Mouse (Mus musculus): Measurements from ENCODE around the gene Olfr20.
"Not testable (repeated sequence)": the region's sequence is repeated elsewhere in the genome, so short reads cannot be mapped to it uniquely, and the experiment has no call there.

The Olfr20 gene

DNA sequence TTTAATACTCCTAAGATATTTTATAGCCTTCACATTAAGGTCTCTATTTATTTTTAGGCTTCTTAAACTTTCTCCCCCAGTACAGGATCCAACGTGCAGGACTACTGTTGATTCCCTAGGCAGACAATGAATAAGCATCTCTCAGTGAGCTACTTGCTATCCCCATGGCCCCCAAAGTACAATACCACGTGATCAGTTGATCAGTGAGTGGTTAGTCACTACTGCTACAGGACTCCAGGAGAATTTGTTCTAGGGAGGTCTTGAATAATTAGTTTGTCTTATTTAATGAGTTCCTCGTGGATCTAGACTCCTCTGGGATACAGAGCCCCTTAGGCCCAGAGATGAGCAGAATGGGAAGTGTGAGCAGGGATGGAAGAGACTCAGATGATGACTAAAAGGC lies at the start of gene Olfr20:
Gene Olfr20 (plus strand): TSS at position 301 of the 400 bp plus-strand sequence.
- no peak for DNase-seq (ENCODE audit: low read depth, low spot score)

DNA sequence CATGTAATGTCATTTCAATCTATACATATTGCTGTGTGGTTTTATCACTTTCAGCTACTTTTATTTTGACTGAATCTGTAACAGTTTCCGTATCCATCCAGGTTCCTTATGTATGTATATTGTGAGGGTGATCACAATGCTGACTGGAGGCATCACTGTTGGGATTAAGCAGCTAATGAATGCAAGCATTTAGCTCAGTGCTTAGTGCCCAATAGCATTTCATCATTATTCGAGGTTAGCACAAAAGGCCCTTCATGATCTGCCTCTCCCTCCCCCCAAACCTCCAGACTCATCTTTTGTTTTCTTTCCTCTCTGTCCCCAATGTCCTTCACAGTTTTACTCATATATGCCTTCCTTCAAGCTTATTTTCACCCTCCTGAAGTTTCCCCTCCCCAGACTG lies 47.5 kb upstream of the Olfr20 start:
- DNase-seq (ENCODE audit: low read depth, low spot score): no peak

DNA sequence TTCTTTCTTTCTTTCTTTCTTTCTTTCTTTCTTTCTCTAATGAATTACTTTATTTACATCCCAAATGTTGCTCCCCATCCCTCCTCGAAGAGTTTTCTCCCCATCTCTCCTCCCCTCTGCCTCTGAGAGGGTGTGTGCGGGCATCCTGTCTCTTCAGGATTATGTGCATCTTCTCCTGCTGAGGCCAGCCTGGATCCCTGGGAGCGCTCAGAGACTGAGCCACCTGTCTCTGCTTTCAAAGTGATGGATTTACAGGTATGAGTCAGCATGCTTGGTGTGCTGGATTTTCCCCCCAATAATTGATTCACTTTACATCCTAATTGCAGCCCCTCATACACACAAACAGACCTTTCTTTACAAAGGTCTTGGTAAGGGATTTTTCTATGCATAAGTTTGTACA lies 34.6 kb upstream of the Olfr20 start:
- DNase-seq (ENCODE audit: low read depth, low spot score): no peak

DNA sequence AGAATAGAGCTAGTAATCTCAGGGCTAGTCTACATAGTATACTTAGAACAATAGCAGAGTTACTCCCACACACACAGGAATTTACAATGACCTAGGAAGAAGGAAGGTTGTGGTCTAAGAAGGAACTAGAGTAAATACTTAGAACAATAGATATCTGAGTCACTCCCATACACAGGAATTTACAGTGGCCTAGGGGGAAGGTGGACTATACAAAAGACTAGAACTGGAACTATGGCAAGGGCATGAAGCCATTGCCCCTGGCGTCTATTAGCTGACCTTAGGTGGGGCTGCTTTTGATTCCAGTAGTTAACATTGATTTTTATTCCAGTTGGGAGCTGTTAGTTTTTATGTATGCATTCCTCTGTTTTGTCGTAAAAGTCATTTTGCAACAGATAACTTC lies 32.0 kb upstream of the Olfr20 start:
- not testable (repeated sequence) for DNase-seq (ENCODE audit: low read depth, low spot score)

DNA sequence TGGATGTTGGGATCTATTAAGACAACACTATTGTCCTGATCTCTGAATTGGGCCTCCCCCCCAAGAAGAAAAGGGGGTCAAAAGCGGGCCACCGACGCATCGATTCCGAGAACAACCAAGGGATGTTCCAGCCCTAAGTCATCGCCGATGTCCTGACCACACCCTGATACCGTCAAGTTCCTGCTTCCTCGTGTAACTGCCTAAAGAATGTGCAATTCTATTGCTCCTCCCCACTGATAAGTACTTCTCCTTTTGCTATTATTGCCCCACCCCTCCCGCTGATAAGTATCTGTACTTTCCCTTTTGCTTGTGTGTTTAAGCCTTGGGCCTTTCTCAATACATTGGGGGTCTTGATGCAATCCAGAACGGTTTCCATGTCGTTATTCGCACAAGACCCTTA lies 29.5 kb upstream of the Olfr20 start:
- DNase-seq (ENCODE audit: low read depth, low spot score): not testable (repeated sequence)

DNA sequence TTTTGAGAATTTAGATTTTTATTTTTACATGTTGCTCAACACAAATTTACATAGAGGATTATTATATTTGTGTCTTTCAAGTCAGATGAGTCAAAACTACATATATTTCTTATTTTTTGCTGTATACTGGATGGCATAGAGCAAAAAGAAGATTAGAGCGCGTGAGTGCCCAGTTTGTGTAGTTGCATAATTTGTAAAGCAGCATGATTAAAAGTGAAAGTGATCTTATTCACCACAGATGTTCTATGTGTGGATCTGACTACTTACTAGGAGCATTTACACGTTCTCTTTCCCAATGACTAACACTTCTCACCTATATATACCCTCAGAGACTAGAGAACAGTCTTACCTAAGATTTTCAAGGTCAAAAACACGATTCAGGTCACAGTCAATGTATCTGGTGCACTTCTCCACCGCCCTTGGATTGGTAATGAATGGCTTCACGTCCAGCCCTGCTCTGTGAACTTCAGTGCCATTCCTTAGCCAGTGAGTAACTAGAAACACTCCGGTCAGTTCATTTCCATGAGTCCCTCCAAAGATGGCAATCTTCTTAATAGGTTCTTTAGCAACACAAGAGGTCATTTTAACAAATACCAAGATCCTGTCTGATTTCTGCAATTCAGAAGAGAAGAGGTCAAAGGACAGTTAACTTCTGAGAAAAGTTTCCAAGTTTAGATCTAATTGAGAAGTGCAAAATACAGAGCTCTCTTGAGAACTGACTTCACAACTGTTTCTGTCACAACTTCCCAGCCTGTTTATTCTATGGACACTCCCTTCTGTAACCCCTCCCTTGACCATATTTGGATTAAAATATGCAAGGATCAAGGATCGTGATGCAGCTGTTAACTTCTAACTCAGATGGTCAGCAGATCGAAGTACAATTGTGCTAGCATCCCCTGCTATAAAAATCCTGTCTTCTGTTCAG lies 26.4 kb upstream of the Olfr20 start:
- no peak for DNase-seq (ENCODE audit: low read depth, low spot score)

DNA sequence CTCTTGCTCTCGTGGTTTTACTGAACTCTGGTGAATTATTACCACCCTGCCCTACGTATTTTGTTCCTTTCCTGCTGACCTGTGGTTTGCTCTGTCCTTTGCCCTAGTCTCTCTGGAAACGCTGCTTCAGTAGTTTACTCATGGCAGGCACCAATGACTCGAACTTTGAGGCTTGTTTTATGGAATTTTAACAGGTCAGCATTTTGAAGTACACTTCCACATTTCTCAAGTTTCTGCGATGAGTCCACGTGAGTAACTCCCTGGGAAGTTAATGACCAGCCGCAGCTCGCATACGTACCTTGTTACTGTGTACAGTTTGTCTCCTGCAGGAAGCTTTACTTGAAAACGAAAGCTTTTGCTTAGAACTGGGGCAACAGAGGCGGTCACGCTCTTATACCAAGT lies 24.1 kb upstream of the Olfr20 start:
- no peak for DNase-seq (ENCODE audit: low read depth, low spot score)

DNA sequence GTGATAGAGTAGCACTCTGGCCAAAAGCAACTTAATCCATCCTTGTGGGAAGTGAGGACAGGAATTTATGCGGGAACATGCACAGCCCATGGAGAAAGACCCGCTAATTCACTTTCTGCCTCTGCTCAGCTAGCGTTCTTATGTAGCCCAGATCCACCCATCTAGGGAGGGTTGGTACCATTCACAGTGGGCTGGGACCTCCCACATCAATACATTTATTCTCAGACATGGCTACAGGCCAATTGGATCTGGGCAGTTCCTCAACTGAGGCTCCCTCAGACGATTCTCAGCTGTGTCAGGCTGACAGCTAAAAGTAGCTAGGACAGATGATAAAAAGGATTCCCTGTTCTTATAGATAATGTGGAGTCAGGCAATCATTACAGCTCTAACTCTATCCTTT lies 23.2 kb upstream of the Olfr20 start:
- no peak for DNase-seq (ENCODE audit: low read depth, low spot score)

DNA sequence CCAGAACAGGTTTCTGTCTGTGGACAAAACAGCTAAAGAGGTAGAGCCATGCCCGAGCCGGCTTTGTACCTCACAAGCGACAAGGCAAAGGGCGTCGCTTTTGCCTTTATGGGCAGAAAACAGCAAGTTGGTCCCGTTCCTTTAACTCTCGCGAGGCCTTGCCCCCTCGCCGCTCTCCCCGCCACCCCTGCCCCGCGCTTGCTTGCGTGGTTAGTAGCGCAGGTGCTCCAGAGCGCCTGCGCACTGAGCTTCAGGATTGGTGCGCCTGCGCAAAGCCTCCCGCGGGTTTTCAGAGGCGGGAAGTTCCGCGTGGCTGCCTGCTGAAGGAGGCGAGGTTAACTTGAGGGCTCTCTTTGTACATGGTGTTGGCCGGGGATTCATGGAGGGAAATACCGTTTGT lies 21.1 kb upstream of the Olfr20 start, which contains the start of the genes Aspa, Gm49340 and Spata22:
Gene Aspa (minus strand): TSS at position 155 of the 400 bp plus-strand sequence.
Gene Gm49340 (plus strand): TSS at position 300 of the 400 bp plus-strand sequence.
Gene Spata22 (plus strand): TSS at position 300 of the 400 bp plus-strand sequence.
- DNase-seq (ENCODE audit: low read depth, low spot score): no peak

DNA sequence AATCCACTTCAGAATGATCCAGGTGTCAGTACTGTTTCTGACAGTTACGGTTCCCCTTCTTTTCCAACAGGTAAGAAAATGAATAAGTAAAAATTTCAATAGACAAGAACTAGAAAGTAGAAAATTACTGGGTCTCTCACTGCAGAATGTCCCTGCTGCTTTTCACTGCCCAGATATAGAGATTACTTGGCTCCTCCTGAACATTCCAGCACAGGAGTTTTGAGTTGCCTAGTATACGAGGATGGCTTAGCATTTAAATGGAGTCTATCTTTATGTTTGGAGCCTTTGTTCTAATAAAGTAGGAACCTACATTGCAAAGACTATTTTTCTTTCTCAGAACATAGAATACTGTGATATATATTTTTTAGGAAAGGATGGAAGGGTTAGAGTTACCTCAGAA lies 17.2 kb upstream of the Olfr20 start:
- no peak for DNase-seq (ENCODE audit: low read depth, low spot score)

DNA sequence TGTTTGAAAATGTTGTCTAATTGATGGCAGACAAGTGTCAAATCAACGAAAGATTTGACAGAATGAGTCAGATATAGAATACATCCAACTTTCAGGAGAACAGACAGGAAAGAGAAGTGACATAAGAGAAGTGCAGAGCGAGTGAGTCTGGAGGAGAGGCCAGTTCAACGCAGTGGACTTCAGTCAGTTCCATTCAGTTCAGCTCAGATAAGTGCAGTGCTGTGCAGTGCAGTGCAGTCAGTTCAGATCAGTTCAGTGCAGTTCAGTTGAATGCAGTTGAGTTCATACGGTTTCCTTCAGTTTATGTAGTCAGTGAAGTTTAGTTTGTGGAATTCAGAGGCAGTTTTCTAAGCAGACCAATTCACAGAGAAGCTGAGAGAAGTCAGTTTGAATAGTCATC lies 13.7 kb upstream of the Olfr20 start:
- DNase-seq (ENCODE audit: low read depth, low spot score): no peak

DNA sequence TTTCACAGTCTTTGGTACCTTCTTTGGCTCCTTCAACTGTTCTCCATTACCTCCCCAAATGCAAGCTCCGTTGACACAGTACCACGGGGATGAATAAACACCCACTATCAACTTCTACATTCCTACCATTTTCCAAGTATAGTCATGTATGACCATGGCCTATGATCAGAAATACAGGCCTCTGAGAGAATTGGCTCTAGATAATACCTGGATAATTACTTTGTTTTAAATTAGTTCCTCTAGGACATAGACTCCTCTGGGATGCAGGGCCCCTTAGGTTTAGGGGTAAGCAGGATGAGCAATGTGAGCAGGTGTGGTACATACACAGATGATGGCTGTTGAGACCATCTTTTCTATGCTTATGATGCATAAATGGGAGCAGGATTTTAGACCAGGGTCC lies 20.4 kb downstream of the Olfr20 start, which contains the start of gene Olfr376:
Gene Olfr376 (plus strand): TSS at position 301 of the 400 bp plus-strand sequence.
- no peak for DNase-seq (ENCODE audit: low read depth, low spot score)

DNA sequence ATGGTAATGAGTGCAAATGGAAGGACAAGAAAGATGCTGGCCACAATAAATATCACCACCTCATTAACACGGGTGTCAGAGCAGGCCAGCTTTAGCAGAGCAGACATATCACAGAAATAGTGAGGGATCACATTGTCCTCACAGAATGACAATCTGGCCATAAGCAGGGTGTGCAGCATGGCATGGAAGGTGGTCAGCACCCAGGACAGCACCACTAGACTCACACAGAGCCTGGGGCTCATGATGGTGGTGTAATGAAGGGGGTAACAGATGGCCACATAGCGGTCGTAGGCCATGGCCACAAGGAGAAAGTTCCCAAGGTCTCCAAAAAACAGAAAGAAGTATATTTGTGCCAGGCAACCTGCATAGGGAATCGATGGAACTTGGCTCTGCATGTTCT lies 44.8 kb downstream of the Olfr20 start:
- no peak for DNase-seq (ENCODE audit: low read depth, low spot score)

DNA sequence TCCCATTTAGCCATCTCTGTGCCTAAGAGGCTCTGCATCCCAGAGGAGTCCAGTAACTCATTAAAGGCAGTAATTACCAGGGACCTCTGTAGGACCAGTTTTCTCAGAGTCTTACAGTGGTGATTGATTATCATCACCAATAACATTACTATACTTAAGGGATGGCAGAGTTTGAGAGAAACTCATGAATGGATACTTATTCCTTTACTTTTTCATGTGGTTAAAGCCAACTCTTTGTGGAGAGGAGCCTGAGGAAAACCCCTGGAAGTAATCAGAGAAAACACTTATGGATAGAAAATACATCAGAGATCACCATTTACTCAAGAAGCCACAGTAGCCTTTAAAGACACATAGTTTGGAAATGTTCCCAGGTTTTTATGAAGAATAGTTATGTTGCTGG lies 48.9 kb downstream of the Olfr20 start, which contains the start of gene Olfr1:
Gene Olfr1 (minus strand): TSS at position 101 of the 400 bp plus-strand sequence.
- DNase-seq (ENCODE audit: low read depth, low spot score): no peak

All from brain, embryonic 18.5 days (tissue).